Mouse (Mus musculus): ENCODE measurements around the gene Chmp1a.

- TF ChIP-seq CTCF (IDR thresholded peaks at IDR 0.05; ENCODE audit: control insufficient read depth, insufficient read depth, insufficient replicate concordance, low read depth, low read length), result no peak
- no peak for TF ChIP-seq POLR2A (IDR thresholded peaks at IDR 0.05; ENCODE audit: control insufficient read depth, low read depth, low read length)
These were observed 2.9 kb upstream of the Chmp1a start for GRCm38 (mm10) chr8:123215430-123215829.

Measured in testis, adult 2 months (tissue).